Mouse (Mus musculus): ENCODE data around the gene Gm9789. TPM values are rescaled to one million over a fixed set of nuclear protein-coding genes. Genes with fewer than 3 reads are reported as not detected.

Gene Gm9789
- polyA plus RNA-seq (2017; shearing (Covaris generic)): not detected

DNA sequence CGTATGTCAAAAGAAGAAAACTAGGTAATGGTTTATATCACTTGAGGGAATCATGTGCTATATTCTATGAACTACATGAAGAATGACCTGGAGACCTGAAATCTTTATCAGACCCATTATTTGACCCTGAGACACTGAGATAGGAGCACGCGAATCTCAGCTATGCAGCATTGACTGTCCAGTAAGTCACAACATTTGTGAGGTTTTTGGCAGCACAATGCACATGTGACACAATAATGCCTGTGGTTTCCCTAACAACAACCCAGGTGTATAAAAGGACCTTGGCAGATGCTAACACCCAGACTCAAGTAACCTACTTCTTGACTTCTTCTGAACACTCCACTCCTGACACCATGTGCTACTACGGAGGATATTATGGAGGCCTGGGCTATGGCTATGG, at the start of gene Gm9789:
Gene Gm9789, plus strand, starts transcription at position 301 of the 400 bp plus-strand sequence.

DNA sequence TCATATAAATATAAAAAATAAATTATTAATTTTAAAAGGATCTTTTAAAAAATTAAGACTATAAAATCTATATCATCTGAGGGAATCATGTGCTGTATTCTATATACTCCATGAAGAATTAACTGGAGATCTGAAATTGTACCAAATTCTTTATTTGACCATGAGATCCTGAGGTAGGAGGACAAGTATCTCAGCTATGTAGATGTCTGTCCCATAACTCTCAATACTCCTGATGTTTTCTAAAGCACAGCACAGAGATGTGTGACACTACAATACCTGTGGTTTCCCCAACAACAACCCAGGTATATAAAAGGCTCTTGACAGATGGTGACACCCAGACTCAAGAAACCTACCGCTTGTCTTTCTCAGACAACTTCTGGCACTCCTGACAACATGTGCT, 17.2 kb upstream of the Gm9789 start, which contains the start of gene Gm6358:
Gene Gm6358, plus strand, starts transcription at position 301 of the 400 bp plus-strand sequence.

DNA sequence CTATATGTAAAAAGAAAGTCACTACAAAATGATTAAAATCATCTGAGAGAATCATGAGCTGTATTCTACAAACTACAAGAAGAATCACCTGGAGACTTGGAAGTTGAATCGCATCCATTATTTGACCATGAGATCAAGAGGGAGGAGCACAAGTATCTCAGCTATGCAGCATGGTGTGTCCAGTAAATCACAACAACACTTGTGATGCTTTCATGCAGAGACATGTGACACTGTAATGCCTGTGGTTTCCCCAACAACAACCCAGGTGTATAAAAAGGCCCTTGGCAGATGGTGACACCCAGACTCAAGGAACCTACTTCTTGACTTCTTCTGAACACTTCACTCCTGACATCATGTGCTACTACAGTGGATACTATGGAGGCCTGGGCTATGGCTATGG, 7.0 kb upstream of the Gm9789 start, which contains the start of gene Gm10061:
Gene Gm10061, plus strand, starts transcription at position 301 of the 400 bp plus-strand sequence.

DNA sequence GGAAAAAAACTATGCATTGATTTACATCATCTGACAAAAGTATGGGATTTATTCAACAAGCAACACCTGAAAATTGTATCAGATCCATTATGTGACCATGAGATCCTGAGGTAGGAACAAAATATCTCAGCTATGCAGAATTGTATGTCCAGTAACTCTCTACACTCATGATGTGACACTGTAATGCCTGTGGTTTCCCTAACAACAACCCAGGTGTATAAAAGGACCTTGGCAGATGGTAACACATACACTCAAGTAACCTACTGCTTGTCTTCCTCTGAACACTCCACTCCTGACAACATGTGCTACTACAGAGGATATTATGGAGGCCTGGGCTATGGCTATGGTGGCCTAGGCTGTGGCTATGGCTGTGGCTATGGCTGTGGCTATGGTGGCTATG, 11.4 kb downstream of the Gm9789 start, which contains the start of gene Gm7735:
Gene Gm7735, plus strand, starts transcription at position 301 of the 400 bp plus-strand sequence.

DNA sequence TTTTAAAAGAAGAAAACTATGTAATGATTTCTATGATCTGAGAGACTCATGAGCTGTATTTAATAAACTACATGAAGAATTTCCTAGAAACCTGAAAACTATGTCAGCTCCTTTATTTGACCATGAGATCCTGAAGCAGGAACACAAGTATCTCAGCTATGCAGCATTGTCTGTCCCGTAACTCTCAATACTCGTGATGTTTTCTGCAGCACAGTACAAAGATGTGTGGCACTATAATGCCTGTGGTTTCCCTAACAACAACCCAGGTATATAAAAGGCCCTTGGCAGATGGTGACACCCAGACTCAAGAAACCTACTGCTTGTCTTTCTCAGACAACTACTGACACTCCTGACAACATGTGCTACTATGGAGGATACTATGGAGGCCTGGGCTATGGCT, 16.7 kb downstream of the Gm9789 start, which contains the start of gene 1110057P08Rik:
Gene 1110057P08Rik, plus strand, starts transcription at position 301 of the 400 bp plus-strand sequence.

DNA sequence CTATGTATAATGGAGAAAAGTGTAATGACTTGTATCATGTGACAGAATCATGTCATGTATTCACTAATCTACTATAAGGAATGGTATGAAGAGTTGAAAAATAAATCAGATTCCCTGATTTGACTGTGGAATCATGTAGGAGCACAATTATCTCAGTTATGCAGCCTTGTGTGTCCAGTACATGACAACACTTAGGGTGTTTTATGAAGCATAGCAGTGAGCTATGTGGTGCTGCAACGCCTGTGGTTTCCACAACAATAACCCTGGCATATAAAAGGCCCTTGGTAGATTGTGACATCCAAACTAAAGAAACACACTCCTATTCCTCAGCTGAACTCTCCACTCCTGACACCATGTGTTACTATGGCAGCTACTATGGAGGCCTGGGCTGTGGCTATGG, 47.8 kb downstream of the Gm9789 start, which contains the start of gene Krtap20-2:
Gene Krtap20-2, plus strand, starts transcription at position 301 of the 400 bp plus-strand sequence.

Other genes with a start within 250 kb of the Gm9789 start
- not detected for gene Krtap19-9b, start 225.7 kb upstream of the Gm9789 start, polyA plus RNA-seq (2017; shearing (Covaris generic))
- gene Krtap16-3, start 195.1 kb upstream of the Gm9789 start, polyA plus RNA-seq (2017; shearing (Covaris generic)): not detected
- not detected for gene Krtap22-2, start 147.2 kb upstream of the Gm9789 start, polyA plus RNA-seq (2017; shearing (Covaris generic))
- not detected for gene Gm10229, start 142.7 kb upstream of the Gm9789 start, polyA plus RNA-seq (2017; shearing (Covaris generic))
- gene Krtap6-1, start 126.3 kb upstream of the Gm9789 start, polyA plus RNA-seq (2017; shearing (Covaris generic)): not detected
- gene Gm10228, start 116.5 kb upstream of the Gm9789 start, polyA plus RNA-seq (2017; shearing (Covaris generic)): not detected
- gene Krtap6-5, start 110.1 kb upstream of the Gm9789 start, polyA plus RNA-seq (2017; shearing (Covaris generic)): not detected
- not detected for gene 1110025L11Rik, start 94.0 kb upstream of the Gm9789 start, polyA plus RNA-seq (2017; shearing (Covaris generic))
- gene Krtap6-3, start 73.9 kb upstream of the Gm9789 start, polyA plus RNA-seq (2017; shearing (Covaris generic)): not detected
- not detected for gene Gm6358, start 17.1 kb upstream of the Gm9789 start, polyA plus RNA-seq (2017; shearing (Covaris generic))
- gene Gm10061, start 6.9 kb upstream of the Gm9789 start, polyA plus RNA-seq (2017; shearing (Covaris generic)): not detected
- not detected for gene Gm7735, start 11.5 kb downstream of the Gm9789 start, polyA plus RNA-seq (2017; shearing (Covaris generic))
- not detected for gene 1110057P08Rik, start 16.8 kb downstream of the Gm9789 start, polyA plus RNA-seq (2017; shearing (Covaris generic))
- gene Krtap20-2, start 47.9 kb downstream of the Gm9789 start, polyA plus RNA-seq (2017; shearing (Covaris generic)): not detected
- gene Krtap21-1, start 245.9 kb downstream of the Gm9789 start, polyA plus RNA-seq (2017; shearing (Covaris generic)): not detected